Mouse (Mus musculus) limb, embryonic 10.5 days (tissue): ENCODE results near the gene Kcnma1. TPM values are rescaled to one million over a fixed set of nuclear protein-coding genes. Genes with fewer than 3 reads are reported as not detected.

Experiments
- DNase-seq: peaks from one replicate; pipeline ENCODE4 v3.0.0-alpha.2; 2017; ENCODE audit warnings: low spot score
- H3K27ac ChIP-seq: fragments of 300-500 bp; sonication (generic); 2 replicates; pipeline ENCODE4 v1.5.1; 2016; ENCODE audit warnings: mild to moderate bottlenecking
- H3K27me3 ChIP-seq: fragments of 300-500 bp; sonication (generic); 2 replicates; pipeline ENCODE4 v1.6.1; 2016; ENCODE audit warnings: low read depth, mild to moderate bottlenecking; ENCODE audit not compliant: poor library complexity, severe bottlenecking
- H3K36me3 ChIP-seq: fragments of 300-500 bp; sonication (generic); 2 replicates; pipeline ENCODE4 v1.6.1; 2016; ENCODE audit warnings: mild to moderate bottlenecking, moderate library complexity
- H3K4me1 ChIP-seq: fragments of 300-500 bp; sonication (generic); 2 replicates; pipeline ENCODE4 v1.6.1; 2016
- H3K4me3 ChIP-seq: fragments of 300-500 bp; sonication (generic); 2 replicates; pipeline ENCODE4 v1.5.1; 2016; ENCODE audit warnings: mild to moderate bottlenecking, moderate library complexity
- H3K9me3 ChIP-seq: fragments of 300-500 bp; sonication (generic); replicated peaks from 2 replicates; pipeline ENCODE4 v1.6.1; 2016; ENCODE audit warnings: mild to moderate bottlenecking
- WGBS: fragments of 180-500 bp; shearing (Covaris S2); methylation state at CpG from one replicate; pipeline ENCODE4 v1.1.7; 2016; 5-methylcytosine and 5-hydroxymethylcytosine counted together
- polyA plus RNA-seq: library from polyadenylated mRNA; unstranded; fragments of >200 nt; fragmentation: Nextera tagmentation; extraction: Ambion mirVana; gene quantifications from 2 replicates; pipeline ENCODE4 v1.2.1, GENCODE M21; 2016

Gene Kcnma1
- polyA plus RNA-seq, 1 experiment from 2014 or later, result 0.86 TPM

DNA sequence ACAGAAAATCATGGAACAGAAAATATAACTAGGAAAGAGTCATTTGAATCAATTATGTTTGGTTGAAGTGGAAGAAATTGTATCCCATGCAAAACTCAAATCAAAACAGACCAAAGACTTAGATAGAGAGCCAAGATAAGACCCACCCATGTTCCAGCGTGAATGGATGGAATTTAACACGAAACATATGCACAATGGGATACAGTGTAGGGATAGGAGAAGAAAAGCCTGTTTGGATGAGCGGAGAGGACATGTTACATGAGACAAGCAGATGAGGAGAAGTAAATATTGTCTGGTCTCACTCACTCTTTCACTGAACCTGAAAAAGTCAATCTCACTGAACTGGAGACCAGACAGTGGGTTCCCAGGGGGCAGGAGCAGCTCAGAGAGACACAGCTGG, 463.8 kb downstream of the Kcnma1 start:
- H3K36me3 ChIP-seq, result no peaks in the 10 kb centered on the region
- H3K4me3 ChIP-seq, result no peak overlapping the region
- H3K4me1 ChIP-seq, result peaks cover 11% of the 10 kb centered on the region
- H3K27ac ChIP-seq, result no peak overlapping the region
- no peak for DNase-seq
- no peaks in the 10 kb centered on the region for H3K27me3 ChIP-seq
- no peaks in the 10 kb centered on the region for H3K9me3 ChIP-seq
- WGBS, result 80% methylated on average over 3 of the region's 3 CpGs

DNA sequence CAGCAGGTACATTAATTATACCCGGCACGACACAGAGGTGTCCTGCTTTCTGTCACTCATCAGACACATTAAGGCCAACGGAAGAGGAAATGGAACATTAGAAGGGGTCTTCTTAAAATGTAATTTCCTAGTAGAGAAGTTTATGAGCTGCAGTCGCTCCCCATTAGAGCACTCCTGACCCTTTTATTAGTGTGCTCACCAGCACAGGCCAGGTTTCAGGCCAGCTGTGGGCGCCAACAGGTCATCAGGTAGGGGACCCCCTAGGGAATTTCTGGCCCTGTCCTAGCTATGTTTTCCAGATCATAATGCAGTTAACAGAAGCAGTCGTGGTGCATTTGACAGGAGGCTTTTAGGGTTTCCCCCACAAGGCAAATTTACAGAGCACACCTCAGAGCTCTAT, 472.2 kb downstream of the Kcnma1 start:
- Histone ChIP-seq H3K9me3 (no peaks in the 10 kb centered on the region), H3K27me3 (peaks cover 4% of the 10 kb centered on the region; the same call in 1 of the 2 replicates), H3K4me1 (peaks cover 17% of the 10 kb centered on the region), H3K4me3 (no peak overlapping the region), H3K27ac (peak overlapping the region; percentile 51; the same call in 1 of the 2 replicates), H3K36me3 (no peaks in the 10 kb centered on the region)
- 42% methylated on average over 6 of the region's 6 CpGs for WGBS
- peak; percentile 61 for DNase-seq

DNA sequence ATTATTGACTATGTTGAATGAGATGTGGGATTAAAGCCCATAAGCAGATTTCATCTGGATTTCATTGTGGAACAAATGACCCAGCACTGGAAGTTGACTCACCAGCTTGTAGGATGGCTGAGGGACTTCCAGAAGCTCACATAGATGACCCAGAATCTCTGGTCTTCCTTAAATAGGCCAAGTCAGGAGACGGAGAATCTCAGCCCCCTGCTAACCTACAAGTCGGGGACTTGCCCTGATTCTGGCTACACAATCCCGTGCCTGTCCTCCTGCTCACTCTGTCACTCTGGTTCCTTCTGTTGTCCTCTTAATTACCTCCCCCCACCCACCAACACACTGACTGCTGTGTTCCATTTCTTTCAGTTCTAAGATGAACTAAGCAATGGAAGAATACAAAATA, 474.7 kb downstream of the Kcnma1 start:
- no peaks in the 10 kb centered on the region for H3K36me3 ChIP-seq
- no peak overlapping the region for H3K27ac ChIP-seq
- WGBS, result 99% methylated on average over 3 of the region's 3 CpGs
- peaks cover 4% of the 10 kb centered on the region; the same call in 1 of the 2 replicates for H3K27me3 ChIP-seq
- peaks cover under 1% of the 10 kb centered on the region; the same call in 1 of the 2 replicates for H3K9me3 ChIP-seq
- no peak overlapping the region for H3K4me3 ChIP-seq
- DNase-seq, result no peak
- H3K4me1 ChIP-seq, result peaks cover 17% of the 10 kb centered on the region

DNA sequence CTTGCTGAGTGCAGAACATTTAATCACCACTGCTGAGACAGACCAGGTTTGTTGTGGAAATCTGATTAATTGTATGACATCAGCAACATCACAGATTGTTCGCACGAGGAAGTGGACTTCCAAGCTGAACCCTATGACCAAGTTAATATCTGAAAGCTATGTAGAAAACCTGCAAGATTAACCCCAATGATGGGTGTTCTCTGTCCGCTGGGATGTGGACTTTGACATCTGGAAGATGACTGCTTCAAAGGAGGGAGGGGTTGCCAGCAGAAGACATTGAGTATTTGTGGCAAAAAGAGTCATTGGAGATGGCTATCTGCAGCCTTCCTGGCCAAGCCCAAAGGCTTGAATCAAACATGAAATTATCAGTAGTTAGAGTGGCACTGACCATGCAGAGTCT, 480.9 kb downstream of the Kcnma1 start:
- Histone ChIP-seq H3K4me1 (peaks cover 9% of the 10 kb centered on the region), H3K36me3 (no peaks in the 10 kb centered on the region), H3K27ac (no peak overlapping the region), H3K9me3 (peaks cover 3% of the 10 kb centered on the region; the same call in 1 of the 2 replicates), H3K27me3 (peaks cover 36% of the 10 kb centered on the region), H3K4me3 (no peak overlapping the region)
- WGBS, result 94% methylated on average over 3 of the region's 3 CpGs
- DNase-seq, result no peak

DNA sequence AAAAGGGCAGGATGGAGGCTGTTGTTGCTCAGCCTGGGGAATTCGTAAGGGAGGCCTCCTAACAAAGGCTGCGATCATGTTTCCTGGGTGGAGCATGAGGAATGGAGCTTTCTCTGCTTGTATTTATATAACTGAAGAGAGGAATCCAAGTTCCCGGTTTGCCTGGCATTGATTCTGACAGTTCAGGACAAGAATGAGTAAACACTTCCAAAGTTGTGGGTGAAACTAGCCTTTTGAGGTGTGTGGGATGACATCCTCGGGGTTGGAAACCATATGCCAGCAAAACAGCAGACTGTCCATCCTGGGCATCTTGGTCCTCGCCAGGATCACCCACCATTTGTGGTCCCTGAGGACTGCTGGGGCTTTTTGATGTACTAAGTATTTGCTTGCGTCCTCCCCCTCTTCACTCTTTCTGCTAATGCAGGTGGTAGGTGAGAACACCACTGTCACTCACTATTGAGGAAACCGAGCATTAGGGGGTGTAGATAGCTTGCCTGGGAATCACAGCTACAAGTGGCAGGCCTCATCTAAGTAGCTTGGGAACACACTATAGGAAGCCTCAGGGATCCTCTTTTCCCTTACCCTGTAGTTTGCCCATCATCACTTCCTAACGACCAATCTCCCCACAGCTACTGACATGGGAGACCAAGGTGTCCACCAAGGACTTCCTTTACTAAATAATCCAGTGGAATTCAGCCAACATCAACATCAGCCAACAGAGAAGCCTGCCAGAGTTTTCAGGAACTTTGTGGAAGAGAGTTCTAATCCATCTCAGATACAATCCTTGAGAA, 482.4 kb downstream of the Kcnma1 start:
- WGBS, result 85% methylated on average over 8 of the region's 8 CpGs
- Histone ChIP-seq H3K4me1 (peaks cover 10% of the 10 kb centered on the region), H3K27ac (no peak overlapping the region), H3K4me3 (no peak overlapping the region), H3K9me3 (peaks cover 3% of the 10 kb centered on the region; the same call in 1 of the 2 replicates), H3K27me3 (peaks cover 51% of the 10 kb centered on the region), H3K36me3 (no peaks in the 10 kb centered on the region)
- no peak for DNase-seq

DNA sequence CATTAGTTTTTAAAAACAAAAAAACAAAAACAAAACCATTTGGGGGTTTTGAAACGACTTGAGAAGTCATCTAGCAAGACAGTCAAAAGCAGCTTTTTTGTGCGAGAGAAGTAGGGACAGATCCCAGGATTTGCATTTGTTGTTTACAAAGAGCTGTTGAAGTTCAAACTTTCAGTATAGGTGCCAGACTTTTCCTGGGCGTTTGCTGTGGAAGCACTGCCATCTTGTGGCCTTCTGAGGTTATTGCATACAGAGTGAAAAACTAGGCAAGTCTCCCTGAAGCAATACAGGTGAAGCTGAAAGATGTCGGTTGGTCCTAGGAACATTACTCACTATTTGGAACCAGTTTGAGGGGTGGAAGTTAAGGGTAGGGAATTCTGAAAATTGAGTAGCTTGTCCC, 484.6 kb downstream of the Kcnma1 start:
- Histone ChIP-seq H3K9me3 (peaks cover 3% of the 10 kb centered on the region; the same call in 1 of the 2 replicates), H3K36me3 (no peaks in the 10 kb centered on the region), H3K27me3 (peaks cover 72% of the 10 kb centered on the region), H3K4me3 (no peak overlapping the region), H3K27ac (peak overlapping the region; percentile 70), H3K4me1 (peaks cover 23% of the 10 kb centered on the region)
- WGBS, result 7% methylated on average over 4 of the region's 4 CpGs
- peak; percentile 75 for DNase-seq

DNA sequence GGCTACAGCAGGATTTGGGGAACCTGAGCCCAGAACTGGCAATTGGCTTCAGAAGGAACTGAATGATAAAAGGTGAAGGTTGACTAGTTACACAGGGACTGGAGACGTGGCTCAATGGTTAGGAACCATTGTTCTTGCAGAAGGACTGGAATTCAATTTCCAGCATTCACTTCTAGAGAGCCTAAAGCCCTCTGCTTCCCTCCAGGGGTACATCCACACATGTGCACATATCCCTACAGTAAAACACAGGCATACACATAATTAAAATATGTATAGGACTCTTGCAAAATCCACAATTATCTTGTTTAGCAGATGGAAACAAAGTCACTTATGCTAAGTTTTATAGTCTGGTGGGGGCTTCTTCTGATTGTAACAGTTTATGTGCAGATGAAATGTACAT, 485.1 kb downstream of the Kcnma1 start:
- Histone ChIP-seq H3K4me3 (no peak overlapping the region), H3K36me3 (no peaks in the 10 kb centered on the region), H3K27me3 (peaks cover 72% of the 10 kb centered on the region), H3K4me1 (peaks cover 27% of the 10 kb centered on the region), H3K27ac (peak overlapping the region; percentile 70), H3K9me3 (no peaks in the 10 kb centered on the region)
- no peak for DNase-seq
- 74% methylated on average over 1 of the region's 1 CpGs for WGBS

DNA sequence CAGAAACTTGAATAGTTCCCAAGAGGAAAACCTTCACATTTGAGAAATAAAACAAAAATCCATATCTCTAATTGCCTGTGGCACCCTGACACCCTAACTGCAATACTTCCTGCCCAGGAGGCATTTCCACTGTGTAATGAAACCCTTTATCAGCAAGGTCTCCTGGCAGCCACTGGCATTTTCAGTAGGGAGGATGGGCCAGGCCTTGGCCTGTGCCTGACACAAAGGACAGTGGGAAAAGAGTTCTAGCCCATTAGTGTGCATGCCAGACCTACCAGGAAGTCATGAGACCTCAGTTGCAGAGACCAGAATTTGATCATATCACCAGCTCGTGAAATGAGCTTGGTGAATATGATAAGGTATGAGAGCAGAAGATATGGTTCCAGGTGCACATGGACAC, 488.4 kb downstream of the Kcnma1 start:
- no peak for DNase-seq
- Histone ChIP-seq H3K4me3 (no peak overlapping the region), H3K9me3 (no peaks in the 10 kb centered on the region), H3K27me3 (peaks cover 56% of the 10 kb centered on the region), H3K4me1 (peaks cover 59% of the 10 kb centered on the region), H3K36me3 (no peaks in the 10 kb centered on the region), H3K27ac (peak overlapping the region; percentile 77; the same call in 1 of the 2 replicates)
- WGBS, result 87% methylated on average over 1 of the region's 1 CpGs

DNA sequence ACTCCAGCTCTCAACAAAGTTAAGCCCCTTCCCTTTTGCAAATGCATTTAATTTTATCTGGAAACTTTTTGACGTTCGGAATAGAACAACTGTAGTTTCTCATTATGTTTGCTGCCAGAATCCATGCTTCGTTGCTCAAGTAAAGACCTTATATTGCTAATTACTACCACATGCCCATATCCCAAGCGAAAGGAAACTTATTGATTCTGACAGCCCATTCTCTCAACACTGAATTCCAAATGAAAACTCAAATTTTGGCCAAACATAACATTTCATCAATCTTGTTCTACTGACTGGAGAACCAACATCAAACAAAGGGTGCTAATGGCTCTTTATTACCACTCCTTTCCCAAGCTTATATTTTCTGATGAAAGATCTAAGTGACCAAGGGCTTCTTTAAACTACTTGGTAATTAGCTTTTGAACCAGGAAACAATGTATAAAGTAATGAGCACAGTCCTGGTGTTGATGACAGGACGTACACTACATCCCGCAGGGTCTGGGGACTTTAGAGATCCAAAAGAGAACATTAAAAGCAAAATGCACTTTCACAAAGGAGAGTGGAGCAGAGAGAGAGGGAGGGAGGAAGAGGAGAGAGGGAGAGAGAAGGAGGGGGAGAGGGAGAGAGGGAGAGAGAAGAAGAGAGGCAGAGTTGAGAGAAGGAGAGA, 490.3 kb downstream of the Kcnma1 start:
- Histone ChIP-seq H3K4me3 (no peak overlapping the region), H3K27me3 (peaks cover 64% of the 10 kb centered on the region), H3K36me3 (no peaks in the 10 kb centered on the region), H3K4me1 (peaks cover 73% of the 10 kb centered on the region), H3K27ac (peak overlapping the region; percentile 71), H3K9me3 (no peaks in the 10 kb centered on the region)
- DNase-seq, result no peak
- 17% methylated on average over 6 of the region's 6 CpGs for WGBS

DNA sequence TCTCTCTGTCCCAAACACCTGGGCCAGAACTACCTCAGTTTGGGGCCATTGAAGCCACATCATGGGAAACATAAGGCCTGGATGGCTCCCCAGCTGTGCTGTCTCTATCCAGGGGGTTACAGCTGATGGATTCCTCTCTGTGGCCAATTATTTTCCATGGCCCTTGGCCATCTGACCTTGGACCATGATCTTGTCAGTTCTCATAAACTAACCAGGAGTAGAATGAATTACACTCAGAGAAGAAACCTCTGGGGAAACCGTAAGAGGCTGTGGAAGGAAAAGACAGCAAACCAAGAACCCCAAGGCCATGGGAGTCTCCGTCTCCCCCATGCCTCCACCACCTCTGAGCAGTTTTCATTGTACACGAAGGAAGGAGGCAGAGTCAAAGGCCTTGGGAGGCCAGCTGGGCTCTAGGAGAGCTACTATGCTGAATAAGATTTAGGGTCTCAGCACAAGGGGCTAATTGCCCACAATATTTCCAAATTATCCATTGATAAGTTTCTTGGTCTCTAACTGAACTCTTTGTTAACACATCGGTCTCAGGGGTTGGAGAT, 491.6 kb downstream of the Kcnma1 start:
- Histone ChIP-seq H3K36me3 (no peaks in the 10 kb centered on the region), H3K27ac (peak overlapping the region; percentile 61), H3K9me3 (no peaks in the 10 kb centered on the region), H3K4me1 (peaks cover 68% of the 10 kb centered on the region), H3K4me3 (no peak overlapping the region), H3K27me3 (peaks cover 64% of the 10 kb centered on the region)
- 50% methylated on average over 4 of the region's 4 CpGs for WGBS
- peak; percentile 40 for DNase-seq

DNA sequence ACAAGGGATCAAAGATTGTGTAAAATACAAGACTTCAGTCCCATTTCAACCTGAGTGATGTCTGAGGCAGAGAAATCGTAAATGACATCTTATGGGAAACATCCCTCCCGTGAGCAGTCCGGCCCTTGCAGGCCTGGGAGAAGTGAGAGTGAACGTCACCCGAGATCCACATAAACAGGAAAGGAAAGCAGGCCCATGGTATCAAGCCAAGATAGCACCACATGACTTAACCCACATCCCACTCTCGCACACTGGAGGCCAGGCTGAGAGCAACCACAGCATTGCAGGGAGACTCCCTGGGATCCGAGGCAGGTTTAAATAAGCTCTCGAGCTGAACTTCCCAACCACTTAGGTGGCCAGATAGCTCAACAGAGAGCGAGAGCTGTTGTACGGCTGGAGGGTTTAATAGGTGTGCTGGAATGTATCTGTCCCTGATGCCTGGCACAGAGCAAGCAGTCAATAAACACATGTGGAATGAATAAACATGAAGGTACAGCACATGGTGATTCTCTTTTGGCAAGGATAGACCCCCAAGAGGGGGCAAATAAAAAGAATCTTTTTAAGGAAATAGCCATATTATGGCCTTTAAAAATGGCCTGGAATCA, 493.1 kb downstream of the Kcnma1 start:
- Histone ChIP-seq H3K4me3 (no peak overlapping the region), H3K27ac (peak overlapping the region; percentile 63), H3K9me3 (no peaks in the 10 kb centered on the region), H3K4me1 (peaks cover 68% of the 10 kb centered on the region), H3K27me3 (peaks cover 60% of the 10 kb centered on the region), H3K36me3 (no peaks in the 10 kb centered on the region)
- 27% methylated on average over 10 of the region's 10 CpGs for WGBS
- peak; percentile 48 for DNase-seq

DNA sequence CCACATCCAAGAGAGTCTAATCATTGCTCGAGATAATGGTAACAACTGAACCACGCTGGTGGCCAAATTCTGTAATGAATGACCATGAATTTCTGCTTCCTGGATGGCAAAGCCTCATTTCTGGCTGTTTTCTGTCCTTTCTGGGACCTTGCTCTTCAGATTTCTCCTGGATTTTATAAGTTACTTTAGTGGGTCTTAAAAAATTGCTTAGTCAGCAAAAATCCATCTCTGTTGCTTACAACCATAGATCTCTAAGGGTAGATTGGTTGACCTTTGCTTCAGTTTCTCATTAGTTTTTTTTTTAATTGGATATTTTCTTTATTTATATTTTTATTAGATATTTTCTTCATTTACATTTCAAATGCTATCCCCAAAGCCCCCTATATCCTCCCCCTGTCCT, 496.9 kb downstream of the Kcnma1 start:
- H3K27ac ChIP-seq, result no peak overlapping the region
- peaks cover 32% of the 10 kb centered on the region for H3K4me1 ChIP-seq
- no peak for DNase-seq
- H3K36me3 ChIP-seq, result no peaks in the 10 kb centered on the region
- 98% methylated on average over 2 of the region's 2 CpGs for WGBS
- H3K9me3 ChIP-seq, result no peaks in the 10 kb centered on the region
- no peak overlapping the region for H3K4me3 ChIP-seq
- peaks cover 55% of the 10 kb centered on the region; the same call in 1 of the 2 replicates for H3K27me3 ChIP-seq
